Mouse (Mus musculus) hindbrain, postnatal 0 days (tissue): ENCODE data around the gene Adck2. TPM values are rescaled to one million over a fixed set of nuclear protein-coding genes. Genes with fewer than 3 reads are reported as not detected.

Experiments
- ATAC-seq: fragments of 200-750 bp; cut with Nextera tagmentation; 2 replicates; pipeline ENCODE4 v1.8.0; 2017; ENCODE audit warnings: mild to moderate bottlenecking, moderate TSS enrichment, moderate library complexity
- DNase-seq: peaks from one replicate; pipeline ENCODE4 v3.0.0-alpha.2; 2015; ENCODE audit warnings: low spot score
- H3K27ac ChIP-seq: fragments of 300-500 bp; sonication (generic); 2 replicates; pipeline ENCODE4 v1.5.1; 2014; ENCODE audit warnings: mild to moderate bottlenecking
- H3K27me3 ChIP-seq: fragments of 300-500 bp; sonication (generic); 2 replicates; pipeline ENCODE4 v1.6.1; 2014; ENCODE audit warnings: low read length, mixed read lengths; ENCODE audit not compliant: insufficient read depth
- H3K36me3 ChIP-seq: fragments of 300-500 bp; sonication (generic); 2 replicates; pipeline ENCODE4 v1.6.1; 2014; ENCODE audit warnings: low read length, mixed read lengths; ENCODE audit not compliant: insufficient read depth
- H3K4me1 ChIP-seq: fragments of 300-500 bp; sonication (generic); 2 replicates; pipeline ENCODE4 v1.6.1; 2014; ENCODE audit warnings: antibody characterized with exemption, low read length, mixed read lengths; ENCODE audit not compliant: insufficient read depth
- H3K4me2 ChIP-seq: fragments of 300-500 bp; sonication (generic); 2 replicates; pipeline ENCODE4 v1.6.1; 2014; ENCODE audit warnings: low read depth, mild to moderate bottlenecking, low read length, moderate library complexity, mixed read lengths
- H3K4me3 ChIP-seq: fragments of 300-500 bp; sonication (generic); 2 replicates; pipeline ENCODE4 v1.5.1; 2014; ENCODE audit warnings: low read length
- H3K9ac ChIP-seq: fragments of 300-500 bp; sonication (generic); replicated peaks from 2 replicates; pipeline ENCODE4 v1.6.1; 2014; ENCODE audit warnings: mild to moderate bottlenecking, low read length, moderate library complexity, mixed read lengths
- H3K9me3 ChIP-seq: fragments of 300-500 bp; sonication (generic); 2 replicates; pipeline ENCODE4 v1.6.1; 2016; ENCODE audit warnings: low read length, mixed read lengths
- CTCF ChIP-seq: IDR thresholded peaks from 2 replicates; pipeline ENCODE4 v1.5.1; 2016; ENCODE audit warnings: antibody characterized with exemption, control low read depth, low read depth
- WGBS: fragments of 180-500 bp; shearing (Covaris S2); extraction: QIAGEN DNeasy Blood & Tissue Kit; methylation state at CpG from one replicate; pipeline ENCODE4 v1.1.7; 2014; 5-methylcytosine and 5-hydroxymethylcytosine counted together
- polyA plus RNA-seq: library from polyadenylated mRNA; unstranded; fragments of >200 nt; fragmentation: Nextera tagmentation; extraction: Ambion mirVana; gene quantifications from 2 replicates; pipeline ENCODE4 v1.2.1, GENCODE M21; 2015
- total RNA-seq: library from RNA; depleted of rRNA; stranded (reverse); fragments of >200 nt; gene quantifications from 2 replicates; pipeline ENCODE4 v1.2.3, GENCODE M21; 2014

Adck2 gene
- total and polyA plus RNA-seq, 2 experiments from 2014 or later = 18.8 to 36.9 TPM

GRCm38 (mm10) chr6:39556900-39557659 lies 16.6 kb upstream of the Adck2 start:
- no peak for TF ChIP-seq CTCF
- WGBS = under 1% methylated on average over 50 of the region's 54 CpGs
- no peaks in the 10 kb centered on the region for H3K9me3 ChIP-seq
- H3K4me3 ChIP-seq = peak overlapping the region; percentile 88
- H3K36me3 ChIP-seq = no peaks in the 10 kb centered on the region
- H3K4me1 ChIP-seq = peaks cover 29% of the 10 kb centered on the region
- peak overlapping the region; percentile 60 for H3K4me2 ChIP-seq
- H3K9ac ChIP-seq = peak overlapping the region; percentile 80
- DNase-seq (peak; percentile 55), ATAC-seq (peak; percentile 70)
- H3K27me3 ChIP-seq = no peaks in the 10 kb centered on the region
- H3K27ac ChIP-seq = peak overlapping the region; percentile 90

- no peaks in the 10 kb centered on the region for H3K27me3 ChIP-seq
- no peaks in the 10 kb centered on the region for H3K36me3 ChIP-seq
- under 1% methylated on average over 47 of the region's 50 CpGs for WGBS
- TF ChIP-seq CTCF = no peak
- ATAC-seq (peak; percentile 96), DNase-seq (peak; percentile 96)
- peak within 1 kb of the TSS; percentile 90 for H3K27ac ChIP-seq
- H3K4me3 ChIP-seq = peak within 1 kb of the TSS; percentile 88
- H3K9me3 ChIP-seq = no peaks in the 10 kb centered on the region
- peak within 1 kb of the TSS; percentile 80 for H3K9ac ChIP-seq
- peak within 1 kb of the TSS; percentile 60 for H3K4me2 ChIP-seq
- peaks cover 29% of the 10 kb centered on the region for H3K4me1 ChIP-seq
Observed at GRCm38 (mm10) chr6:39557723-39558261, 15.9 kb upstream of the Adck2 start, which contains the start of gene Dennd2a. Gene Dennd2a (minus strand): TSS chr6:39557867.

DNA sequence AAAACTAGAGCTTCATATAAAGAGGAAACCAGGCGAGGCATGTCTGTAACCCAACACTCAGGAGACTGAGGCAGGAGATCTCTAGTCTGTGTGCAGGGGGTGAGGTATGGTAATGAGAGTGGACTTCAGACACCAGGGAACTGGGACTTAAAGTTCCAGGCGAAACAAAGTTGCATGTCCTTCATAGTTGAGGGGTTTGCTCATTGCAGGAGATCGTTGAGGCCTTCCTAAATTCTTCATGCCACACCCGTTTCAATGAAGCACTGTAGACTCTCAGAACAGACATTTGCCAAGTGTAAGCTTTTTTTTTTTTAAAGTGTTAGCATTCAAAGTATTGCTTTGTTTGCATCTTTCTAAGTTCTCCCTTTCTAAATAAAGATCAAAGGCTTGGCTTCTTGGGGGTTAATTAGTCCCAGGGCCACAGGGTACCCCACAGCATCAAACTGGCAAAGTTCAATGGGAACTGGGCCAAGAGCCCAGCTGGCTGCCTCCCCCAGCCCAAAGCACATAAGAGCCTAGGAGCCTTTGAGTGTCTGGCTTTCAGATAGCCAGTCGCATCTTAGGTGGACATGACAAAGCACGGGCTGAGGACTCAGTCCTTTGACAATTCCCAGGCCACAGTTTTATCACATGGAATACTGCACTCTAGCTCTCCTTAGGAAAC lies 14.3 kb upstream of the Adck2 start:
- peaks cover 29% of the 10 kb centered on the region for H3K4me1 ChIP-seq
- H3K9me3 ChIP-seq = no peaks in the 10 kb centered on the region
- H3K9ac ChIP-seq = no peak overlapping the region
- H3K4me2 ChIP-seq = no peak overlapping the region
- DNase-seq (no peak), ATAC-seq (no peak)
- 45% methylated on average over 6 of the region's 6 CpGs for WGBS
- no peaks in the 10 kb centered on the region for H3K27me3 ChIP-seq
- no peak for TF ChIP-seq CTCF
- no peak overlapping the region for H3K4me3 ChIP-seq
- no peaks in the 10 kb centered on the region for H3K36me3 ChIP-seq
- H3K27ac ChIP-seq = peak overlapping the region; percentile 26; the same call in 1 of the 2 replicates

DNA sequence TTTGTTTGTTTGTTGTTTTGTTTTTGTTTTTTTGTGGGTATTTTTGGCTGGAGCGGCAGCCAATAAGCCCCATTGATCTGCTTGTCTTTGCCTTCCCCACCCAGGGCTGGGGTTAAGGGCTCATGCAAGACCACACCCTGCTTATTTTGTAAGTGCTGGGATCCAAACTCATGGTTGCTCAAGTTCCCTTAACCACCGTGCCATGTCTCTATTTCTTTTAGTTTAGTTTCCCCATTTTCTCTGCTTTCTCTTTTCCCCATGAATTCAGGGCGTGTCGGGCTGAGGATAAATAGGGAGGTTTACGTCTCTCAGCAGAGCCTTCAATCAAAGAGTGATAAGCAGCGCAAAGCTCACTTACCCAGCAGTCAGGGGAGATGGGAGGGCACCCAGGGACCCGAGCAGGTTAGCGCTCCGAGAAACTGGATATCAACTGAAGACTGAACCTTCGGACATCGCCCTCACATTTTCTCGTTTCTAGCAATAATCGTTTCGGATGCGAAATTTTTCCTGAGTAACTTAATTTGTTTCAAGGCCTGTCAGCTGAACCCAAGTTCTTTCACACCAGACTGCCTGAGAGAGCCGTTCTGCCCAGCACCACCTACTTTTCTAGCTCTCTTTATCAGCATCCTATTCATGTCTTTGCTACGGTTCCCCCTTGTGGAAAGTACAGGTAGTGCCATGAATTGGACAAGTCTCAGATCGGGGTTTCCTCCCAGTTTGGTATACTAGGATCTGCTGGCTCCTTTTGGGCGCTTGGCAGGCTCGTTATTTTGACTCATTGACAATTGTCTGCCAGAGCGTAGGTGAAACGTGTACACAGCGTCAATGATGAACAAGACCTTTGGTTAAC lies 11.3 kb upstream of the Adck2 start:
- Histone ChIP-seq H3K27me3 (no peaks in the 10 kb centered on the region), H3K4me1 (peaks cover 14% of the 10 kb centered on the region), H3K4me3 (no peak overlapping the region), H3K9me3 (no peaks in the 10 kb centered on the region), H3K27ac (no peak overlapping the region), H3K4me2 (peak overlapping the region; percentile 42), H3K9ac (no peak overlapping the region), H3K36me3 (no peaks in the 10 kb centered on the region)
- WGBS = 22% methylated on average over 23 of the region's 23 CpGs
- DNase-seq (peak; percentile 94), ATAC-seq (peak; percentile 47; the same call in 1 of the 2 replicates)
- TF ChIP-seq CTCF = peak; percentile 95

GRCm38 (mm10) chr6:39567528-39567927 lies 6.1 kb upstream of the Adck2 start:
- Histone ChIP-seq H3K4me2 (no peak overlapping the region), H3K9me3 (no peaks in the 10 kb centered on the region), H3K9ac (no peak overlapping the region), H3K4me1 (no peaks in the 10 kb centered on the region), H3K27ac (no peak overlapping the region), H3K27me3 (no peaks in the 10 kb centered on the region), H3K36me3 (no peaks in the 10 kb centered on the region), H3K4me3 (no peak overlapping the region)
- WGBS = 10% methylated on average over 5 of the region's 5 CpGs
- ATAC-seq (no peak), DNase-seq (peak; percentile 78)
- TF ChIP-seq CTCF = peak; percentile 86

DNA sequence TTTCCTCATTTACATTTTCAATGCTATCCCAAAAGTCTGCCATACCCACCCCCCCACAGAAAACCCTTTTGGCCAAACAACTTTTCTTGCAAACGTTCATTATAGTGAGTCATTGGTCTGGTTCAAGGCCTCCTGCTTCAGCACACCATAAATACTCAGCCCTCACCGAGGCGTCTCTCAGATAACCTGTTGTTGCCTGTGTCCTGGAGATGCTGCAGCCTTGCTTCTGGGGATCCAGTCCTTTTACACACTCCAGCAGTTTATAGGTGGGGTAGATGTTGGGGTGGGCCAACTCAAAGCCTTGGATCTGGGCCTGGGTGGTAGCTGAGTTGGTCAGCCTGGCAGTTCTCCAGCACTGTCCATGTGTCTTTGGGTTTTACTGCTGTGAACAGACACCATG lies 3.2 kb upstream of the Adck2 start:
- no peak for TF ChIP-seq CTCF
- Histone ChIP-seq H3K9ac (no peak overlapping the region), H3K4me3 (no peak overlapping the region), H3K4me2 (no peak overlapping the region), H3K36me3 (no peaks in the 10 kb centered on the region), H3K27ac (no peak overlapping the region), H3K4me1 (peaks cover 10% of the 10 kb centered on the region; the same call in 1 of the 2 replicates), H3K27me3 (no peaks in the 10 kb centered on the region), H3K9me3 (no peaks in the 10 kb centered on the region)
- ATAC-seq = no peak
- WGBS = 80% methylated on average over 3 of the region's 3 CpGs
- no peak for DNase-seq
